Mouse (Mus musculus) limb, embryonic 12.5 days (tissue): ENCODE results near the gene Mlst8. TPM values are rescaled to one million over a fixed set of nuclear protein-coding genes. Genes with fewer than 3 reads are reported as not detected.

Experiments used
- ATAC-seq: fragments of 200-750 bp; cut with Nextera tagmentation; 2 replicates; pipeline ENCODE4 v1.8.0; 2017; ENCODE audit warnings: low read depth, moderate TSS enrichment; ENCODE audit not compliant: insufficient number of reproducible peaks, insufficient read depth, low FRiP score, low TSS enrichment
- H3K27ac ChIP-seq: fragments of 300-500 bp; sonication (generic); 2 replicates; pipeline ENCODE4 v1.5.1; 2016; ENCODE audit warnings: mild to moderate bottlenecking, moderate library complexity
- H3K27me3 ChIP-seq: fragments of 300-500 bp; sonication (generic); 2 replicates; pipeline ENCODE4 v1.6.1; 2016; ENCODE audit warnings: mild to moderate bottlenecking, moderate library complexity
- H3K36me3 ChIP-seq: fragments of 300-500 bp; sonication (generic); 2 replicates; pipeline ENCODE4 v1.6.1; 2016; ENCODE audit warnings: mild to moderate bottlenecking, moderate library complexity
- H3K4me1 ChIP-seq: fragments of 300-500 bp; sonication (generic); replicated peaks from 2 replicates; pipeline ENCODE4 v1.6.1; 2016
- H3K4me2 ChIP-seq: fragments of 300-500 bp; sonication (generic); 2 replicates; pipeline ENCODE4 v1.6.1; 2016; ENCODE audit warnings: mild to moderate bottlenecking, moderate library complexity
- H3K4me3 ChIP-seq: fragments of 300-500 bp; sonication (generic); replicated peaks from 2 replicates; pipeline ENCODE4 v1.5.1; 2016; ENCODE audit warnings: mild to moderate bottlenecking
- H3K9ac ChIP-seq: fragments of 300-500 bp; sonication (generic); replicated peaks from 2 replicates; pipeline ENCODE4 v1.6.1; 2016; ENCODE audit warnings: mild to moderate bottlenecking, moderate library complexity
- H3K9me3 ChIP-seq: fragments of 300-500 bp; sonication (generic); 2 replicates; pipeline ENCODE4 v1.6.1; 2016; ENCODE audit warnings: mild to moderate bottlenecking, moderate library complexity
- WGBS: fragments of 180-500 bp; shearing (Covaris S2); methylation state at CpG from one replicate; pipeline ENCODE4 v1.1.7; 2016; 5-methylcytosine and 5-hydroxymethylcytosine counted together
- polyA plus RNA-seq: library from polyadenylated mRNA; unstranded; fragments of >200 nt; fragmentation: Nextera tagmentation; extraction: Ambion mirVana; gene quantifications from 2 replicates; pipeline ENCODE4 v1.2.1, GENCODE M21; 2016

The Mlst8 gene
- polyA plus RNA-seq, 1 experiment from 2014 or later, result 34.7 TPM

GRCm38 (mm10) chr17:24506332-24507070, 27.6 kb upstream of the Mlst8 start:
- peak overlapping the region; percentile 18; the same call in 1 of the 2 replicates for H3K4me3 ChIP-seq
- no peak overlapping the region for H3K27ac ChIP-seq
- peaks cover 9% of the 10 kb centered on the region for H3K4me1 ChIP-seq
- no peaks in the 10 kb centered on the region for H3K9me3 ChIP-seq
- peaks cover 87% of the 10 kb centered on the region for H3K36me3 ChIP-seq
- peak overlapping the region; percentile 39 for H3K4me2 ChIP-seq
- H3K27me3 ChIP-seq, result 0 out of 2 replicates have a peak, but pooled peaks cover 9% of the 10 kb centered on the region
- 0 out of 2 replicates have a peak, but pooled peaks have one; percentile 14 for ATAC-seq
- peak overlapping the region; percentile 47; the same call in 1 of the 2 replicates for H3K9ac ChIP-seq
- 30% methylated on average over 36 of the region's 36 CpGs for WGBS

DNA sequence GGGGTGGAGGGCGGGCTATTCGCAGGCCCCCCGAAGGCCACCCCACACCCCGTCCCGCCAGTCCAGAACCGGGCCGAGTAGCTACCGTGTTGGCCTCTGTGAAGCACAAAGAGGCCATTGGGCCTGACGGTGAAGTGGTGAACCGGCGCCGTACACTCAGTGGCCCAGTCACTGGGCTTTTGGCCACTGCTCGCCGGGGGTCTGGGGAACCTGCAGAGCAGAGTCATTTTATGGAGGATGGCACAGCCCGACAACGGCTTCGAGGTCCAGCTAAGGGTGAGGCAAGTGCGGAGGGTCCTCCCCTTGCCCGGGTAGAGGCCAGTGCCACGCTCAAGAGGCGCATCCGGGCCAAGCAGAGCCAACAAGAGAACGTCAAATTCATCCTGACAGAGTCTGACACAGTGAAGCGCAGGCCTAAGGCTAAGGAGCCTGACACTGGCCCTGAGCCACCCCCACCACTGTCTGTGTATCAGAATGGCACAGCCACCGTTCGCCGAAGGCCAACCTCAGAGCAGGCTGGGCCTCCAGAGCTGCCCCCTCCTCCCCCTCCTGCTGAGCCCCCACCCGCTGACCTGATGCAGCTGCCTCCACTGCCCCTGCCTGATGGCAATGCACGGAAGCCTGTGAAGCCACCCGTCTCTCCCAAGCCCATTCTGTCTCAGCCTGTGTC, 26.5 kb upstream of the Mlst8 start:
- WGBS, result 89% methylated on average over 30 of the region's 30 CpGs
- ATAC-seq, result no peak
- Histone ChIP-seq H3K27ac (no peak overlapping the region), H3K9ac (no peak overlapping the region), H3K36me3 (peaks cover 87% of the 10 kb centered on the region), H3K4me3 (no peak overlapping the region), H3K4me2 (no peak overlapping the region), H3K27me3 (0 out of 2 replicates have a peak, but pooled peaks cover 9% of the 10 kb centered on the region), H3K4me1 (peaks cover 9% of the 10 kb centered on the region), H3K9me3 (no peaks in the 10 kb centered on the region)

DNA sequence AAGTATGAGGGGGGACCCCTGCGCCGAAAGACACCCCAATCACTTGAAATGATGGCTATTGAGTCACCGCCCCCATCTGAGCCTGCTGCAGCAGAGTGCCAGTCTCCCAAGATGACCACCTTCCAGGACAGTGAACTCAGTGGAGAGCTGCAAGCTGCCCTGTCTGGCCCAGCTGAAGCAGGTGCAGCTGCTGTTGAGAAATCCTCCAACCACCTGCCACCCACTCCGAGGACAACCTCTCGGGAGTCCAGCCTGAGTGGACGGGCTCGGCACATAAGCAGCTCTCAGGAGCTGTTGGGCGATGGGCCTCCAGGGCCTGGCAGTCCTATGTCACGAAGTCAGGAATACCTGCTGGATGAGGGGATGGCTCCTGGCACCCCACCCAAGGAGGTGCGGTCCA, 25.2 kb upstream of the Mlst8 start:
- no peak overlapping the region for H3K27ac ChIP-seq
- peaks cover 9% of the 10 kb centered on the region for H3K4me1 ChIP-seq
- peaks cover 84% of the 10 kb centered on the region for H3K36me3 ChIP-seq
- H3K9ac ChIP-seq, result no peak overlapping the region
- H3K27me3 ChIP-seq, result 0 out of 2 replicates have a peak, but pooled peaks cover 9% of the 10 kb centered on the region
- no peak for ATAC-seq
- no peak overlapping the region for H3K4me2 ChIP-seq
- H3K4me3 ChIP-seq, result no peak overlapping the region
- 91% methylated on average over 10 of the region's 10 CpGs for WGBS
- no peaks in the 10 kb centered on the region for H3K9me3 ChIP-seq

GRCm38 (mm10) chr17:24502208-24502607, 23.3 kb upstream of the Mlst8 start:
- Histone ChIP-seq H3K4me1 (peaks cover 8% of the 10 kb centered on the region), H3K36me3 (peaks cover 74% of the 10 kb centered on the region), H3K27me3 (0 out of 2 replicates have a peak, but pooled peaks cover 9% of the 10 kb centered on the region), H3K4me2 (no peak overlapping the region), H3K27ac (no peak overlapping the region), H3K4me3 (no peak overlapping the region), H3K9ac (0 out of 2 replicates have a peak overlapping the region, but pooled peaks have one; percentile 8), H3K9me3 (no peaks in the 10 kb centered on the region)
- 37% methylated on average over 11 of the region's 11 CpGs for WGBS
- ATAC-seq, result no peak

DNA sequence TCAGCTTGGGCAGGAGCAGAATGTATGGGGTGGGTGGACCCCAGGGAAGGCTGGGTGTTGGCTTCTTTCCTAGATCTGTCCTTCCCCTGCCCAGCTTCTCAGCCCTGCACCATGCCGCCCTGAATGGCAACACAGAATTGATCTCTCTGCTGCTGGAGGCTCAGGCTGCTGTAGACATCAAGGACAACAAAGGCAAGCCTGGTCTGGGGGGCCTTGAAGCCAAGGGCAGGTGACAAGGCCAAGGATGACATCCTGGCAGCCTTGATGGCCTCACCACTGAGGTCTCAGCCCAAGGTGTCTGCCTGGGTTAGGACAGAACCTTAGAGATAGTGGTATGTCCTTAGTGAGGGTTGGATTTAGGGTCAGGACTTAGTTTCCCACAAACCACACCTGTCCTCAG, 17.1 kb upstream of the Mlst8 start:
- H3K4me3 ChIP-seq, result no peak overlapping the region
- ATAC-seq, result no peak
- H3K27me3 ChIP-seq, result peaks cover 1% of the 10 kb centered on the region; the same call in 1 of the 2 replicates
- no peaks in the 10 kb centered on the region for H3K9me3 ChIP-seq
- H3K36me3 ChIP-seq, result peaks cover 29% of the 10 kb centered on the region
- 0 out of 2 replicates have a peak, but pooled peaks cover 2% of the 10 kb centered on the region for H3K4me1 ChIP-seq
- no peak overlapping the region for H3K9ac ChIP-seq
- H3K27ac ChIP-seq, result no peak overlapping the region
- 76% methylated on average over 1 of the region's 1 CpGs for WGBS
- no peak overlapping the region for H3K4me2 ChIP-seq

DNA sequence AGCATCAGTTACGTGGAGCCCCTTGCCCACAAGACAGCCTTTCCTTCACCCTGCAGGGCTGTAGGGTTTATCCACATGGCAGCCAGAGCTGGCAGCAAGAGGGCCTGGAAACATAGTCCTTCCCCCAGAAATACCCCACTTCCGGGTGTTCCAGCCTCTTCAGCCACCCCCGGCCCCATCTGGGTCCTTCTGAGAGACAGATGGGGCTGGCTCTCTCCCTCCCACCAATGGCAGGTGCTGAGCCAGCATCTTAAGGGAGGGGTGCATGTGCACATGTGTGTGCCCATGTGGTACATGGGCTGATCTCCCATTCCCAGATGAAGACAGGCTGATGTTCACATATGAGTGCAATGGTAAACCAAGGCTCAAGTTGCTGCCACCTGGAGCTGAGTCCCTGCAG, 16.6 kb upstream of the Mlst8 start:
- no peak overlapping the region for H3K4me3 ChIP-seq
- H3K9me3 ChIP-seq, result no peaks in the 10 kb centered on the region
- H3K9ac ChIP-seq, result no peak overlapping the region
- peaks cover 5% of the 10 kb centered on the region for H3K27me3 ChIP-seq
- 0 out of 2 replicates have a peak, but pooled peaks cover 2% of the 10 kb centered on the region for H3K4me1 ChIP-seq
- H3K27ac ChIP-seq, result no peak overlapping the region
- WGBS, result 86% methylated on average over 3 of the region's 3 CpGs
- H3K4me2 ChIP-seq, result no peak overlapping the region
- H3K36me3 ChIP-seq, result peaks cover 23% of the 10 kb centered on the region
- ATAC-seq, result no peak

DNA sequence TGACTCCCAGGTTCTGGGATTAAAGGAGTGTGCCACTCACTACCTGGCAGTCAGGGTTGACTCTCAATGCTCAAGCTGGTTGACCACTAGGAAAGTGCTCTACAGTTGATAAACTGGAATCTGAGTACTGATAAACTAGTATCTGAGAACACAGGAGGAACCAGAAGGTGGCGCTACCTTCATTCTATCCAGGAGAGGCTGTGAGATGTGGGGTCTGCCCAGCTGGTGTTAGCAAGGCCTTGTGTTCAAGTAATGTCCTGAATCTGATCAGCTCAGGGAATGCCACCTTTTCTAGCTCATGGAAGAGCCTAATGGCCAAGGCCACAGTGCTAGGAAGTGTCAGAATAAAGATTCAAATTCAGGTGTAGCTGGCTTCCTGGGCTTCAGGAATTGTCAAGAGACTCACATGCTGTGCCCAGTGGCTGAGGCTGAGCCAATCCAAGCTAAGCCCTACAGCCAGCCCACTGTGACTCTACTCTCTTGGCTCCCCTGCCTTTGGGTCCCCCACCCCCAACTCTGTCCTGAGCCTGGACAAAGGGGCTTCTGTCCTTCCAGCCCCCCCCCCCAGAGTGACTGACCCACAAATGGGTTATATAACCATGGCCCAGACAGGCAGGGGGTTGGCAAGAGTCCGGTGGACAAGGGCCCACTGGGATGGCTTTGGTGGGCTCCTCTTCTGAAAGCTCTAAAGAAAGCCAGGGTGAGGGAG, 15.9 kb upstream of the Mlst8 start:
- 43% methylated on average over 2 of the region's 2 CpGs for WGBS
- 0 out of 2 replicates have a peak, but pooled peaks cover 2% of the 10 kb centered on the region for H3K4me1 ChIP-seq
- H3K27me3 ChIP-seq, result peaks cover 12% of the 10 kb centered on the region
- no peak for ATAC-seq
- H3K36me3 ChIP-seq, result peaks cover 19% of the 10 kb centered on the region
- H3K4me2 ChIP-seq, result no peak overlapping the region
- no peak overlapping the region for H3K27ac ChIP-seq
- H3K9me3 ChIP-seq, result no peaks in the 10 kb centered on the region
- no peak overlapping the region for H3K9ac ChIP-seq
- H3K4me3 ChIP-seq, result no peak overlapping the region

GRCm38 (mm10) chr17:24490399-24490798, 11.5 kb upstream of the Mlst8 start:
- H3K4me3 ChIP-seq, result no peak overlapping the region
- H3K4me1 ChIP-seq, result peaks cover 19% of the 10 kb centered on the region
- H3K27me3 ChIP-seq, result peaks cover 37% of the 10 kb centered on the region
- WGBS, result 78% methylated on average over 4 of the region's 4 CpGs
- H3K9me3 ChIP-seq, result no peaks in the 10 kb centered on the region
- no peak overlapping the region for H3K4me2 ChIP-seq
- no peak overlapping the region for H3K27ac ChIP-seq
- no peak overlapping the region for H3K9ac ChIP-seq
- ATAC-seq, result no peak
- no peaks in the 10 kb centered on the region for H3K36me3 ChIP-seq

DNA sequence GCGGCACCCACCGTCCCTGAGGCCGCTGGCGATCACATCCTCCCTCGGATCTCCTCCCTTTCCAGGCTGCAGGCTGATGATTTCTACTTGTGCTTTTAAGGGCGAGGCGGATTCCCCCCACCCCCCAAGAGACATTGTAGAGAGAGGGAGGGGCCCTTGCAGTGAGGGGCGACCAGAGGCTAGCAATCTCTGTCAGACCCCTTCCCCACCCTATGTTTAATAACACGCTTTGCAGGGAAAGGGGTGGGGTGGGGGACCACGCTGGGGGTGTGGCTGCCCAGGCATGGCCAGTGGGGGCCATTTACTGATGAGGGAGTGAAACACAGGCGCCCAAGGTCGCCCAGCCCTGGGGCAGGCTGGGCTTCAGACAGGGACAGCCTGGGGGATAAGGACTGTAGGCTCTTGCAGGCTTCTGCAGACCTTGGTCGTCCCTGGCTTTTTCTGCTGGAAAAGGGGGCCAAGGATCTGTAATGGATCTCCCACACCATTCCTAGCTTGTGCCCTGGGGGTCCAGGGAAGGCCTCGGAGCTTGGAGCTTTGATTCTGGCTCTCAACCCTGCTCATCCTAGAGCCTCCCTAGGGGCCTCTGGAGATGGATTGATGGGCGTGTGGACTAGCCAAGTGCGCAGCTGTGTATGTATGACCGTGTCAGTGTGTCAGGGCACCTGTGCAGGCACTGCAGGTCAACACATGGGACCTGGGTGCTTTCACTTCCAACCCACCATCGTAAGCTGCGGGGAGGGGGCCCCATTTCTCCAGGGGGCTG, 10.6 kb upstream of the Mlst8 start:
- H3K9ac ChIP-seq, result peak overlapping the region; percentile 83
- peaks cover 21% of the 10 kb centered on the region for H3K4me1 ChIP-seq
- no peak overlapping the region for H3K27ac ChIP-seq
- H3K36me3 ChIP-seq, result no peaks in the 10 kb centered on the region
- 17% methylated on average over 19 of the region's 19 CpGs for WGBS
- 0 out of 2 replicates have a peak, but pooled peaks have one; percentile 7 for ATAC-seq
- H3K27me3 ChIP-seq, result peaks cover 37% of the 10 kb centered on the region
- H3K4me3 ChIP-seq, result peak overlapping the region; percentile 80
- peak overlapping the region; percentile 95 for H3K4me2 ChIP-seq
- H3K9me3 ChIP-seq, result no peaks in the 10 kb centered on the region

- 0 out of 2 replicates have a peak, but pooled peaks have one; percentile 54 for ATAC-seq
- H3K27me3 ChIP-seq, result peaks cover 37% of the 10 kb centered on the region
- under 1% methylated on average over 63 of the region's 81 CpGs for WGBS
- peak overlapping the region; percentile 35; the same call in 1 of the 2 replicates for H3K27ac ChIP-seq
- H3K4me2 ChIP-seq, result peak overlapping the region; percentile 95
- H3K36me3 ChIP-seq, result no peaks in the 10 kb centered on the region
- H3K4me3 ChIP-seq, result peak overlapping the region; percentile 80
- peaks cover 21% of the 10 kb centered on the region for H3K4me1 ChIP-seq
- H3K9ac ChIP-seq, result peak overlapping the region; percentile 83
- H3K9me3 ChIP-seq, result no peaks in the 10 kb centered on the region
Measured at GRCm38 (mm10) chr17:24488662-24489264, 9.9 kb upstream of the Mlst8 start.
